Mouse (Mus musculus): ENCODE data around the gene Olfr544. TPM values are rescaled to one million over a fixed set of nuclear protein-coding genes. Genes with fewer than 3 reads are reported as not detected.
"Not testable (repeated sequence)": the region's sequence is repeated elsewhere in the genome, so short reads cannot be mapped to it uniquely, and the experiment has no call there.

Olfr544 gene
- polyA plus RNA-seq, 1 experiment from 2014 or later, result 0.12 TPM

GRCm38 (mm10) chr7:102508666-102509065 is 20.6 kb upstream of the Olfr544 start:
- Histone ChIP-seq H3K27ac (ENCODE audit: low read depth, low read length) (no peak overlapping the region), H3K36me3 (ENCODE audit: control insufficient read depth, insufficient read depth, low read length) (no peaks in the 10 kb centered on the region), H3K4me1 (ENCODE audit: control insufficient read depth, insufficient read depth, low read length) (no peaks in the 10 kb centered on the region), H3K27me3 (ENCODE audit: control insufficient read depth, insufficient read depth, low read length) (no peaks in the 10 kb centered on the region; the same call in 1 of the 2 replicates), H3K9me3 (ENCODE audit: control insufficient read depth, low read length) (no peaks in the 10 kb centered on the region), H3K9ac (replicated peaks; ENCODE audit: low read depth, low read length) (no peak overlapping the region), H3K4me2 (ENCODE audit: low read depth, low read length) (no peak overlapping the region), H3K4me3 (ENCODE audit: low read depth, low read length) (no peak overlapping the region)
- no peak for ATAC-seq (ENCODE audit: low read depth)
- 91% methylated on average over 6 of the region's 6 CpGs for WGBS

DNA sequence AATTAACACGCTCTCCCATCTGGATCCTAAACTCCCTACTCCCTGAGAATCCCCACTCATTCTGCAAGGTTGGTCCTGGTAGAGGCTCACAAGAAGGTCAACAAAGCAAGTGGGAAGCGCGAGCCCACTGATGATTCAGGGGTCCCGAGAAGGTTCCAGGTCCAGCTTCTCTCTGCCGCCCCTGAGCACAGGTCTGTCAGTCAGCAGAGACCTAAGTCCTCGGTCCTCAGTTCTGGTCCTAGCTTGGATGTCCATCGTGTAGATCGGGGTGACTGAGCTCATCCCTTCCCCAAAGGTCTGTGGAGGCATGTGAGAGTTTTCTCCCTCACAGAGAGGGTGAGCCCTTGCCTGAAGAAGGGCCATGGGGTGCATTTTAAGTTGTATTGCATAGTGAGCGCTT is 20.0 kb upstream of the Olfr544 start:
- no peak for ATAC-seq (ENCODE audit: low read depth)
- Histone ChIP-seq H3K4me2 (ENCODE audit: low read depth, low read length) (no peak overlapping the region), H3K36me3 (ENCODE audit: control insufficient read depth, insufficient read depth, low read length) (no peaks in the 10 kb centered on the region), H3K27me3 (ENCODE audit: control insufficient read depth, insufficient read depth, low read length) (no peaks in the 10 kb centered on the region; the same call in 1 of the 2 replicates), H3K4me3 (ENCODE audit: low read depth, low read length) (no peak overlapping the region), H3K9ac (replicated peaks; ENCODE audit: low read depth, low read length) (no peak overlapping the region), H3K9me3 (ENCODE audit: control insufficient read depth, low read length) (no peaks in the 10 kb centered on the region), H3K4me1 (ENCODE audit: control insufficient read depth, insufficient read depth, low read length) (no peaks in the 10 kb centered on the region), H3K27ac (ENCODE audit: low read depth, low read length) (no peak overlapping the region)
- WGBS, result 87% methylated on average over 9 of the region's 9 CpGs

DNA sequence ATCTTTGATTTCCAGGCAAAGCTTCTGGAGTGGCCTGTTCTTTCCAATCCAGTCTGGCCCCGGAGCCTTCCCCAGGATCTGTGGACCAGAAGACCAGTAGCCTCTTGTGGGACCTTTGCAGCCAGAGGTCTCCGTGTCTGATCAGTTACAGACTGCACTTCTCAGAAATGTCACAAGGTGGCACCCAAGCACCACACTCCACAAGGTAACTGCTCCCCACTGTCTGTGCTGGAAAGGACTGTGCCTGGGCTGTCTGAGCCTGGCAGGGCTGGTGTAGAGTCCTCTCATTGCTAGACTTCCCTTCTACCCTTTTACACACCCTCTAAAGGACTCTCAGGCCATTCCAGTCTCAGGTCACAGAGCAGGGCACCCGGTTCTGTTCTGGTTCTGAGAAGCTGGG is 18.7 kb upstream of the Olfr544 start:
- no peaks in the 10 kb centered on the region for H3K36me3 ChIP-seq (ENCODE audit: control insufficient read depth, insufficient read depth, low read length)
- no peak overlapping the region for H3K9ac ChIP-seq (replicated peaks; ENCODE audit: low read depth, low read length)
- WGBS, result 53% methylated on average over 3 of the region's 3 CpGs
- H3K4me3 ChIP-seq (ENCODE audit: low read depth, low read length), result no peak overlapping the region
- ATAC-seq (ENCODE audit: low read depth), result peak; percentile 89
- no peaks in the 10 kb centered on the region for H3K4me1 ChIP-seq (ENCODE audit: control insufficient read depth, insufficient read depth, low read length)
- H3K9me3 ChIP-seq (ENCODE audit: control insufficient read depth, low read length), result no peaks in the 10 kb centered on the region
- no peaks in the 10 kb centered on the region for H3K27me3 ChIP-seq (ENCODE audit: control insufficient read depth, insufficient read depth, low read length)
- H3K4me2 ChIP-seq (ENCODE audit: low read depth, low read length), result no peak overlapping the region
- no peak overlapping the region for H3K27ac ChIP-seq (ENCODE audit: low read depth, low read length)

DNA sequence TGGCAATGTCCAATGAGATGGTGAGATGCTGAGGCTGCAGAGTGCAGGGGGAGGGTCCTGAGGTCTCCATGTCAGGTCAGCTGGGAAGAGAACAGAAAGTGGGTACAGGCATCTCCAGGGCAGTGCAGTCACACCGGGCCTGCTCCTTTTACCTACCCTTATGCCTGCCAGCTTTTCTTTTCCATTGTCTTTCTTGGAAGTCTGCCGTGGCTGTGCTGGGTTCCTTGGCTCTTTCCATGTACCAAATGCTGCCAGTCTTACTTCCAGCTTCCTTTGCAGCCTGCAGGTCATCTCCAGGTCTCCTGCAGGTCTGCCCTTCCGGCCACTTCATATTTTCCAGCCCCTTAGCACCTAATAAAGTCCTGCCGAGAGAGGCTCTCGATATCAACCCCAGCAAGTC is 13.9 kb upstream of the Olfr544 start:
- no peak overlapping the region for H3K9ac ChIP-seq (replicated peaks; ENCODE audit: low read depth, low read length)
- H3K36me3 ChIP-seq (ENCODE audit: control insufficient read depth, insufficient read depth, low read length), result no peaks in the 10 kb centered on the region
- H3K27ac ChIP-seq (ENCODE audit: low read depth, low read length), result no peak overlapping the region
- H3K9me3 ChIP-seq (ENCODE audit: control insufficient read depth, low read length), result no peaks in the 10 kb centered on the region
- no peaks in the 10 kb centered on the region for H3K4me1 ChIP-seq (ENCODE audit: control insufficient read depth, insufficient read depth, low read length)
- no peak overlapping the region for H3K4me3 ChIP-seq (ENCODE audit: low read depth, low read length)
- H3K4me2 ChIP-seq (ENCODE audit: low read depth, low read length), result no peak overlapping the region
- no peaks in the 10 kb centered on the region for H3K27me3 ChIP-seq (ENCODE audit: control insufficient read depth, insufficient read depth, low read length)
- 80% methylated on average over 5 of the region's 5 CpGs for WGBS
- ATAC-seq (ENCODE audit: low read depth), result no peak

DNA sequence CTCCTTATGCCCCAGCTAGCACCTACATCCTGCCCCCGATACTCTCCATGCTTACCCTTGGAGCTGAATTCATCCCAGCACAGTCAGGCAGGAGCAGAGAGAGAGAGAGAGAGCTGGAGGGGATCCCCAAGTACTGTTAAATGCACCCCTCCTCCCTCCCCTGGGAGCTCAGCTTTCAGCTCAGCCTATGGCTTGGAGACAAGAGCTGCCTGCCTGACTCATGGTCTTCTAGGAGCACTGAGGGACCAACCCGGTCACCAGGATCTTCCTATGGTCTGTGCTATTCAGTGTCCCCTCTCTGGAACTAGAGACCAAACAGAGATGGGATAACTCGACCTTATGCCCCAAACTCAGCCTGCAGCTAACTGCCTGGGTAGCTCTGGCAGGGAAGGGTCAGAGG is 11.4 kb upstream of the Olfr544 start, which contains the start of gene Olfr545:
Gene Olfr545, minus strand, starts transcription at position 101 of the 400 bp plus-strand sequence.
- no peaks in the 10 kb centered on the region for H3K36me3 ChIP-seq (ENCODE audit: control insufficient read depth, insufficient read depth, low read length)
- H3K27ac ChIP-seq (ENCODE audit: low read depth, low read length), result no peak within 1 kb of the TSS
- ATAC-seq (ENCODE audit: low read depth), result no peak
- H3K4me2 ChIP-seq (ENCODE audit: low read depth, low read length), result no peak within 1 kb of the TSS
- H3K4me3 ChIP-seq (ENCODE audit: low read depth, low read length), result no peak within 1 kb of the TSS
- no peaks in the 10 kb centered on the region for H3K9me3 ChIP-seq (ENCODE audit: control insufficient read depth, low read length)
- no peaks in the 10 kb centered on the region for H3K4me1 ChIP-seq (ENCODE audit: control insufficient read depth, insufficient read depth, low read length)
- no peak within 1 kb of the TSS for H3K9ac ChIP-seq (replicated peaks; ENCODE audit: low read depth, low read length)
- H3K27me3 ChIP-seq (ENCODE audit: control insufficient read depth, insufficient read depth, low read length), result no peaks in the 10 kb centered on the region
- 77% methylated on average over 3 of the region's 3 CpGs for WGBS

DNA sequence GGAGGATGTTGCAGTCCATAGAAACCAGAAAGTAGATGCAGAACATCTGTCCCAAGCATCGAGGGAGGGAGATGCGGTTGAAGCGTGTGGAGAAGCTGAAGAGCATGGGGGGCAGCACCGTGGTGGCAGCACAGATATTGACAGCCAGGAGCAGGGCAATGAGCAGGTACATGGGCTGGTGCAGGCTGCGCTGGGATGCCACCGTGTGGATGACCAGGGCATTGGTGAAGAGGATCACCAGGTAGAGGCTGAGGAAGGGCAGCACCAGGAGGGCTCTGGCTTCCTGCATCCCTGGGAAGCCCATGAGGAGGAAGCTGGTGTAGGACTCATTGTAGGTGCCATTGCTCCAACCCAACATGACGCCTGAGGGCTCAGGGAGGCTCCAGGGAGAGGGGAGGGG is 6.3 kb upstream of the Olfr544 start:
- H3K9ac ChIP-seq (replicated peaks; ENCODE audit: low read depth, low read length); H3K4me1 ChIP-seq (ENCODE audit: control insufficient read depth, insufficient read depth, low read length); H3K36me3 ChIP-seq (ENCODE audit: control insufficient read depth, insufficient read depth, low read length); H3K27ac ChIP-seq (ENCODE audit: low read depth, low read length); H3K4me3 ChIP-seq (ENCODE audit: low read depth, low read length); H3K27me3 ChIP-seq (ENCODE audit: control insufficient read depth, insufficient read depth, low read length); ATAC-seq (ENCODE audit: low read depth); H3K9me3 ChIP-seq (ENCODE audit: control insufficient read depth, low read length); H3K4me2 ChIP-seq (ENCODE audit: low read depth, low read length): not testable (repeated sequence)
- WGBS, result 55% methylated on average over 7 of the region's 7 CpGs

DNA sequence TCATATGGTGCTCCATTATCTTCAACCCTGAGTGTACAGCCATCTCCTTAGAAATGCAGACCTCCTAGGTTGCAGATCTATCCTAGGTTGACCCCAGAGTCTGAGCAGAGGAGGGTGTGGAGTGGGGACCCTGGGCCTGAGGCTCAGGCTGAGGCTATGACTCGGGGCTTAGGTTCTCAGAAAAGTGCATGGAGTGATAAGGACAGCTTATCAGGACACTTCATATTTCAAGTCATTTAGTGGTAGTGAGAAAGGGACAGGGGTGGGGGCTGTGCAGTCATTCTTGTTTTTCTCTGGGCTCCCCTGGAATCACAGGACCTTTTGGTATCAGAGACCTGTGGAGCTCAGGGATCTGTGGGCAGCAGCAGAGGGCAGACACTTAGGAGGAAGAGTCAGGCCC is 2.0 kb downstream of the Olfr544 start:
- Histone ChIP-seq H3K4me1 (ENCODE audit: control insufficient read depth, insufficient read depth, low read length) (no peaks in the 10 kb centered on the region), H3K9me3 (ENCODE audit: control insufficient read depth, low read length) (no peaks in the 10 kb centered on the region), H3K4me3 (ENCODE audit: low read depth, low read length) (no peak overlapping the region), H3K9ac (replicated peaks; ENCODE audit: low read depth, low read length) (no peak overlapping the region), H3K36me3 (ENCODE audit: control insufficient read depth, insufficient read depth, low read length) (no peaks in the 10 kb centered on the region), H3K27me3 (ENCODE audit: control insufficient read depth, insufficient read depth, low read length) (no peaks in the 10 kb centered on the region), H3K27ac (ENCODE audit: low read depth, low read length) (no peak overlapping the region), H3K4me2 (ENCODE audit: low read depth, low read length) (no peak overlapping the region)
- ATAC-seq (ENCODE audit: low read depth), result no peak
- WGBS, result 81% methylated on average over 1 of the region's 1 CpGs

GRCm38 (mm10) chr7:102484766-102485165 is 3.3 kb downstream of the Olfr544 start:
- WGBS, result 65% methylated on average over 8 of the region's 8 CpGs
- not testable (repeated sequence) for H3K27ac ChIP-seq (ENCODE audit: low read depth, low read length); H3K4me3 ChIP-seq (ENCODE audit: low read depth, low read length); ATAC-seq (ENCODE audit: low read depth); H3K9me3 ChIP-seq (ENCODE audit: control insufficient read depth, low read length); H3K9ac ChIP-seq (replicated peaks; ENCODE audit: low read depth, low read length); H3K4me2 ChIP-seq (ENCODE audit: low read depth, low read length); H3K4me1 ChIP-seq (ENCODE audit: control insufficient read depth, insufficient read depth, low read length); H3K27me3 ChIP-seq (ENCODE audit: control insufficient read depth, insufficient read depth, low read length); H3K36me3 ChIP-seq (ENCODE audit: control insufficient read depth, insufficient read depth, low read length)

DNA sequence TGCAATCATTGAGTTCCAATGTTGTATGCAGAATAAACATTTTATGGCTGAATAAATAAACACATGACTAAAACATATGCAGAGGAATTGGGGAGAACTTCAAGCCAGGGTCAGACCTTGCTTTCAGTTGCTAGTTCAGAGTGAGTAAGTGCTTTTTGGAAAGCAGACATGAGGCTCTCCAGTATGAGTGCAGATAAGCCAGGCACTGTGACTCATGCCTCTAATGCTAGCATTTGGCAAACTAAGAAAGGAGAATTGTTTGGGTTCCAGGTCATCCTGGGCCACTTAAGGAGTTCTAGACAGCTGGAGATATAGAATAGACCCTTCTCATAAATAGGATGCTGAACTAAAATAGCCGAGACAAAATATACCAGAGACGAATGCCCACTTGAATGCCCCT is 4.4 kb downstream of the Olfr544 start:
- Histone ChIP-seq H3K27ac (ENCODE audit: low read depth, low read length) (no peak overlapping the region), H3K4me1 (ENCODE audit: control insufficient read depth, insufficient read depth, low read length) (no peaks in the 10 kb centered on the region), H3K4me2 (ENCODE audit: low read depth, low read length) (no peak overlapping the region), H3K9me3 (ENCODE audit: control insufficient read depth, low read length) (no peaks in the 10 kb centered on the region), H3K9ac (replicated peaks; ENCODE audit: low read depth, low read length) (no peak overlapping the region), H3K36me3 (ENCODE audit: control insufficient read depth, insufficient read depth, low read length) (no peaks in the 10 kb centered on the region), H3K4me3 (ENCODE audit: low read depth, low read length) (no peak overlapping the region), H3K27me3 (ENCODE audit: control insufficient read depth, insufficient read depth, low read length) (no peaks in the 10 kb centered on the region)
- no peak for ATAC-seq (ENCODE audit: low read depth)
- 94% methylated on average over 2 of the region's 2 CpGs for WGBS

GRCm38 (mm10) chr7:102481579-102481978 is 6.5 kb downstream of the Olfr544 start, which contains the start of gene Olfr543:
TSS of gene Olfr543 (minus strand) at chr7:102481679.
- Histone ChIP-seq H3K27me3 (ENCODE audit: control insufficient read depth, insufficient read depth, low read length) (no peaks in the 10 kb centered on the region), H3K27ac (ENCODE audit: low read depth, low read length) (no peak within 1 kb of the TSS), H3K4me2 (ENCODE audit: low read depth, low read length) (no peak within 1 kb of the TSS), H3K36me3 (ENCODE audit: control insufficient read depth, insufficient read depth, low read length) (no peaks in the 10 kb centered on the region), H3K4me1 (ENCODE audit: control insufficient read depth, insufficient read depth, low read length) (no peaks in the 10 kb centered on the region), H3K9ac (replicated peaks; ENCODE audit: low read depth, low read length) (no peak within 1 kb of the TSS), H3K4me3 (ENCODE audit: low read depth, low read length) (no peak within 1 kb of the TSS), H3K9me3 (ENCODE audit: control insufficient read depth, low read length) (no peaks in the 10 kb centered on the region)
- 98% methylated on average over 4 of the region's 4 CpGs for WGBS
- no peak for ATAC-seq (ENCODE audit: low read depth)
